Mouse (Mus musculus) gastrocnemius, postnatal 25 days (tissue): ENCODE results near the gene Gmpr2. TPM values are rescaled to one million over a fixed set of nuclear protein-coding genes. Genes with fewer than 3 reads are reported as not detected.

ENCODE experiments used
- DNase-seq: peaks from one replicate; pipeline ENCODE4 v3.0.0; 2022
- total RNA-seq, 2 experiments: library from RNA; stranded (reverse); gene quantifications; 1 replicate in 1 of 2; 2 replicates in 1 of 2; pipeline ENCODE4 v1.2.3; 2021

The Gmpr2 gene
- total RNA-seq, 2 experiments from 2014 or later: 2.4 to 3.3 TPM

DNA sequence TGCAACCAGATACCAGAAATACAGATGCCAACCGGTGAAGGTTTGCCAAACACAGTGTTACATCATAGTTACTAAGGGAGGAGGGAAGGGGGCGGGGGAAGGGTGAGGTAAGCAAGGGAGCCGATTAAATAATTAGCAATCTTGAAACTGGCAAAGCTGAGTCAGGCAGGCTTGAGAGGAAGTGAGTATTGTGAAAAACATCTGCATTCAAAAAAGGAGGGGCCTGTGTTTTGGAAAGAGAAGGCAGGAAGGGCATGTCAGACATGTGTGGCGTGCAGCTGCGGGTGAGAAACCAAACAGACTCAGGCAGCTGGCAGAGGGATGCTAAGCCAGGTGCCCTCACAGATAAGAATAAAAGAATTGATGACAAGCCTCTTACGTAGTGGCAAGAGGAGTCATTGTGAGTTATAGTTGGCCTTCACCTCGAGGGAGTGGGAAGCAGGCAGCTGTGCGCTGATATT, 52.7 kb downstream of the Gmpr2 start:
- DNase-seq: peak; percentile 38

DNA sequence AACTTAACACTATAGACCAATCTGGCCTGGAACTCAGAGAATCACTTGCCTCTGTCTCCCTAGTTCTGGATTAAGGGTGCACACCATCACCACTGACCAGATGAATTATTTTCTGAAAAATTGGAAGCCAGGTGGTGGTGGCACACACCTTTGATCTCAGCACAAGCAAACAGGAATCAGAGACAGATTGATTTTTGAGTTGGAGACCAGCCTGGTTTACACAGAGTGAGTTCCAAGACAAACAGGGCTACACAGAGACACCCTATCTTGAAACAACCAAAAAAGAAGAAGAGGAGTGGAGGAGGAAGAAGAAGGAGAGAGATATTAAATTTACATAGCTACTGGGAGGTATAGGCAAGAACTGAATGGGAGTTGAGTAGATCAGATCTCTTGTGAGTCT, 54.5 kb downstream of the Gmpr2 start:
- no peak for DNase-seq

DNA sequence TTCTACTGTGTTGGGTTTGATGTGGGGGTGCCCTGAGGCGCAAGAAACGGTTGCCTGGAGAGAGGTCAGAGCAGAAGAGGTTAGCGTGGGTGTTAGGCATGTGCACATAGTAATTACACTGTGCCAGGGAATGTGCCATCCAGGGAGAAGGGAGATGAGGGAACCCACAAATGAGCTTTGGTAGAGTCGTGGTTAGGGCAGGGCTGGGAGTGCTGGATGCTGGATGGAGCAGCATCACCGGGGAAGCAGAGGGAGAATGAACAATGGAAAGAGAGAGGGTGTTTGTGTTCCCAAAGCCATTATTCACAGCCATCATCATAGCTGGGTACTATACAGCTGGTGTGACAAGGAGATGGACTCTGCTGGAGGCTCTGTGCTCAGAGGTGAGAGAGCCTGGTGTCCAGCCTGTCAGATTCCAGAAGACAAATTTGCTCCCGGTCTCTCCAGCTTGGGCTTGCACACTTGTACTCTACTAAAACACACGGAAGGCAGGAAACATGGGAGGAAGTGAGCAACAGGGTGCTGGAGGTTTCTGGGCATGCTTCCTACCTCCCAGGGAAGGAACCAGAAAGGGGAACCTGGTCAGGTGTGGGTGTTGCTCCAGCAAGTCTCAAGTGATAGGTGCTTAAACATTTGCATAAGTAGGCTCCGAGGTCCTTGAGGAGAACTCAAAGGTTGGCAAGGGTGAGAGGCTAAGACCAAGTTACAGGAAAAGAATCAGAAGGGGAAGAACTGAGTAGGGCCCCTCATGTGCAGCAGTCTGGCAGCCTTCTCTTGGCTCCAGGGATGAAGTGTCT, 56.3 kb downstream of the Gmpr2 start:
- DNase-seq: no peak

Other genes with a start within 250 kb of the Gmpr2 start
- 10 to 100 TPM; 42.1 to 47.7 TPM for gene Dhrs4, start 193.2 kb upstream of the Gmpr2 start, total RNA-seq
- under 1 TPM; 0.33 to 0.40 TPM for gene Carmil3, start 181.3 kb upstream of the Gmpr2 start, total RNA-seq
- gene Cpne6, start 161.5 kb upstream of the Gmpr2 start, total RNA-seq: not detected
- gene Nrl, start 147.0 kb upstream of the Gmpr2 start, total RNA-seq: not detected
- gene Pck2, start 131.7 kb upstream of the Gmpr2 start, total RNA-seq: 1 to 10 TPM; 4.7 to 6.9 TPM
- 100 to 1,000 TPM in 1 of 2 experiments, 10 to 100 TPM in 1; 97.3 to 105 TPM for gene Dcaf11, start 111.9 kb upstream of the Gmpr2 start, total RNA-seq
- gene A730061H03Rik, start 111.5 kb upstream of the Gmpr2 start, total RNA-seq: not detected
- gene Fitm1, start 96.3 kb upstream of the Gmpr2 start, total RNA-seq: 100 to 1,000 TPM; 329 to 343 TPM
- 10 to 100 TPM; 66.4 to 67.6 TPM for gene Psme1, start 93.8 kb upstream of the Gmpr2 start, total RNA-seq
- 10 to 100 TPM; 33.4 to 34.1 TPM for gene Emc9, start 86.6 kb upstream of the Gmpr2 start, total RNA-seq
- gene Psme2, start 80.8 kb upstream of the Gmpr2 start, total RNA-seq: 10 to 100 TPM; 42.9 to 58.4 TPM
- gene Rnf31, start 80.2 kb upstream of the Gmpr2 start, total RNA-seq: 10 to 100 TPM; 11.1 to 20.7 TPM
- 1 to 10 TPM; 4.1 to 5.4 TPM for gene Irf9, start 68.4 kb upstream of the Gmpr2 start, total RNA-seq
- gene Rec8, start 53.9 kb upstream of the Gmpr2 start, total RNA-seq: under 1 TPM in 1 of 2 experiments, not detected in 1; 0.54 TPM
- gene Ipo4, start 36.0 kb upstream of the Gmpr2 start, total RNA-seq: 10 to 100 TPM; 56.8 to 76.0 TPM
- gene Gm49378, start 34.0 kb upstream of the Gmpr2 start, total RNA-seq: 1 to 10 TPM in 1 of 2 experiments, under 1 TPM in 1; 0.72 to 1.2 TPM
- 10 to 100 TPM; 15.8 to 17.6 TPM for gene Tm9sf1, start 28.1 kb upstream of the Gmpr2 start, total RNA-seq
- under 1 TPM in 1 of 2 experiments, not detected in 1; 0.24 TPM for gene Tssk4, start 21.8 kb upstream of the Gmpr2 start, total RNA-seq
- 10 to 100 TPM; 15.0 to 17.3 TPM for gene Mdp1, start 11.4 kb upstream of the Gmpr2 start, total RNA-seq
- gene Nedd8, start 183 bp downstream of the Gmpr2 start, total RNA-seq: 100 to 1,000 TPM; 180 to 191 TPM
- 1 to 10 TPM; 7.5 to 8.2 TPM for gene Tinf2, start 9.9 kb downstream of the Gmpr2 start, total RNA-seq
- not detected for gene Tgm1, start 42.0 kb downstream of the Gmpr2 start, total RNA-seq
- gene Rabggta, start 50.3 kb downstream of the Gmpr2 start, total RNA-seq: 10 to 100 TPM; 10.3 TPM
- gene Dhrs1, start 73.7 kb downstream of the Gmpr2 start, total RNA-seq: 10 to 100 TPM; 29.4 to 32.7 TPM
- gene Nop9, start 73.8 kb downstream of the Gmpr2 start, total RNA-seq: 10 to 100 TPM; 11.3 to 12.0 TPM
- gene Cideb, start 86.5 kb downstream of the Gmpr2 start, total RNA-seq: not detected
- under 1 TPM in 1 of 2 experiments, not detected in 1; 0.10 TPM for gene Ltb4r2, start 89.5 kb downstream of the Gmpr2 start, total RNA-seq
- gene Ltb4r1, start 94.0 kb downstream of the Gmpr2 start, total RNA-seq: not detected
- 1 to 10 TPM; 6.4 to 6.5 TPM for gene Adcy4, start 112.2 kb downstream of the Gmpr2 start, total RNA-seq
- gene Ripk3, start 116.9 kb downstream of the Gmpr2 start, total RNA-seq: 1 to 10 TPM; 1.3 to 1.7 TPM
- gene Nfatc4, start 151.2 kb downstream of the Gmpr2 start, total RNA-seq: 1 to 10 TPM; 3.2 to 5.9 TPM
- 1 to 10 TPM; 2.6 to 4.1 TPM for gene Nynrin, start 182.1 kb downstream of the Gmpr2 start, total RNA-seq
- not detected for gene Cbln3, start 212.5 kb downstream of the Gmpr2 start, total RNA-seq
- gene Khnyn, start 213.0 kb downstream of the Gmpr2 start, total RNA-seq: 1 to 10 TPM; 7.0 to 9.1 TPM
- gene Sdr39u1, start 228.4 kb downstream of the Gmpr2 start, total RNA-seq: 10 to 100 TPM; 95.7 to 98.1 TPM